Mouse (Mus musculus): ENCODE results near the gene Mrpl21. TPM values are rescaled to one million over a fixed set of nuclear protein-coding genes. Genes with fewer than 3 reads are reported as not detected.

Gene Mrpl21
- polyA plus RNA-seq, 2 experiments, result 68.8 to 124 TPM

GRCm38 (mm10) chr19:3268218-3268980 is 14.3 kb upstream of the Mrpl21 start:
- no peak for ATAC-seq (ENCODE audit: low FRiP score, low read depth)
- Histone ChIP-seq H3K4me1 (ENCODE audit: control insufficient read depth, insufficient read depth, low read length) (no peaks in the 10 kb centered on the region), H3K36me3 (ENCODE audit: control insufficient read depth, insufficient read depth, low read length) (peaks cover 96% of the 10 kb centered on the region), H3K9me3 (ENCODE audit: control insufficient read depth, low read length) (no peaks in the 10 kb centered on the region), H3K9ac (ENCODE audit: low read depth, low read length, severe bottlenecking) (no peak overlapping the region), H3K27me3 (ENCODE audit: control insufficient read depth, insufficient read depth, low read length) (no peaks in the 10 kb centered on the region), H3K4me2 (replicated peaks; ENCODE audit: low read depth, low read length, severe bottlenecking) (no peak overlapping the region), H3K27ac (replicated peaks; ENCODE audit: low read depth, low read length) (no peak overlapping the region), H3K4me3 (replicated peaks; ENCODE audit: low read length) (no peak overlapping the region)
- 93% methylated on average over 17 of the region's 17 CpGs for WGBS
- DNase-seq (ENCODE audit: low spot score), result peak; percentile 1
- TF ChIP-seq POLR2A (IDR thresholded peaks at IDR 0.05; ENCODE audit: borderline replicate concordance, extremely low read depth, insufficient read depth, insufficient read length), result no peak

GRCm38 (mm10) chr19:3269279-3269678 is 13.4 kb upstream of the Mrpl21 start:
- Histone ChIP-seq H3K4me1 (ENCODE audit: control insufficient read depth, insufficient read depth, low read length) (no peaks in the 10 kb centered on the region), H3K27me3 (ENCODE audit: control insufficient read depth, insufficient read depth, low read length) (no peaks in the 10 kb centered on the region), H3K27ac (replicated peaks; ENCODE audit: low read depth, low read length) (no peak overlapping the region), H3K4me2 (replicated peaks; ENCODE audit: low read depth, low read length, severe bottlenecking) (no peak overlapping the region), H3K9ac (ENCODE audit: low read depth, low read length, severe bottlenecking) (no peak overlapping the region), H3K4me3 (replicated peaks; ENCODE audit: low read length) (no peak overlapping the region), H3K36me3 (ENCODE audit: control insufficient read depth, insufficient read depth, low read length) (peaks cover 96% of the 10 kb centered on the region), H3K9me3 (ENCODE audit: control insufficient read depth, low read length) (no peaks in the 10 kb centered on the region)
- WGBS, result 95% methylated on average over 8 of the region's 9 CpGs
- ATAC-seq (ENCODE audit: low FRiP score, low read depth), result no peak
- TF ChIP-seq POLR2A (IDR thresholded peaks at IDR 0.05; ENCODE audit: borderline replicate concordance, extremely low read depth, insufficient read depth, insufficient read length), result no peak
- DNase-seq (ENCODE audit: low spot score), result peak; percentile 0

- Histone ChIP-seq H3K36me3 (ENCODE audit: control insufficient read depth, insufficient read depth, low read length) (peaks cover 96% of the 10 kb centered on the region), H3K4me1 (ENCODE audit: control insufficient read depth, insufficient read depth, low read length) (no peaks in the 10 kb centered on the region), H3K9me3 (ENCODE audit: control insufficient read depth, low read length) (no peaks in the 10 kb centered on the region), H3K9ac (ENCODE audit: low read depth, low read length, severe bottlenecking) (no peak overlapping the region), H3K4me3 (replicated peaks; ENCODE audit: low read length) (no peak overlapping the region), H3K4me2 (replicated peaks; ENCODE audit: low read depth, low read length, severe bottlenecking) (no peak overlapping the region), H3K27ac (replicated peaks; ENCODE audit: low read depth, low read length) (no peak overlapping the region), H3K27me3 (ENCODE audit: control insufficient read depth, insufficient read depth, low read length) (no peaks in the 10 kb centered on the region)
- DNase-seq (ENCODE audit: low spot score) (peak; percentile 1), ATAC-seq (ENCODE audit: low FRiP score, low read depth) (no peak)
- no peak for TF ChIP-seq POLR2A (IDR thresholded peaks at IDR 0.05; ENCODE audit: borderline replicate concordance, extremely low read depth, insufficient read depth, insufficient read length)
- WGBS, result 97% methylated on average over 6 of the region's 6 CpGs
Measured at GRCm38 (mm10) chr19:3269803-3270202, 12.9 kb upstream of the Mrpl21 start.

- DNase-seq (ENCODE audit: low spot score) (peak; percentile 1), ATAC-seq (ENCODE audit: low FRiP score, low read depth) (no peak)
- WGBS, result 91% methylated on average over 6 of the region's 6 CpGs
- peaks cover 97% of the 10 kb centered on the region for H3K36me3 ChIP-seq (ENCODE audit: control insufficient read depth, insufficient read depth, low read length)
- H3K9ac ChIP-seq (ENCODE audit: low read depth, low read length, severe bottlenecking), result no peak overlapping the region
- no peak overlapping the region for H3K4me2 ChIP-seq (replicated peaks; ENCODE audit: low read depth, low read length, severe bottlenecking)
- H3K4me1 ChIP-seq (ENCODE audit: control insufficient read depth, insufficient read depth, low read length), result no peaks in the 10 kb centered on the region
- H3K27me3 ChIP-seq (ENCODE audit: control insufficient read depth, insufficient read depth, low read length), result no peaks in the 10 kb centered on the region
- no peaks in the 10 kb centered on the region for H3K9me3 ChIP-seq (ENCODE audit: control insufficient read depth, low read length)
- no peak overlapping the region for H3K4me3 ChIP-seq (replicated peaks; ENCODE audit: low read length)
- no peak for TF ChIP-seq POLR2A (IDR thresholded peaks at IDR 0.05; ENCODE audit: borderline replicate concordance, extremely low read depth, insufficient read depth, insufficient read length)
- no peak overlapping the region for H3K27ac ChIP-seq (replicated peaks; ENCODE audit: low read depth, low read length)
Measured at GRCm38 (mm10) chr19:3271366-3271765, 11.3 kb upstream of the Mrpl21 start.

- 93% methylated on average over 9 of the region's 9 CpGs for WGBS
- H3K4me3 ChIP-seq (replicated peaks; ENCODE audit: low read length), result no peak overlapping the region
- H3K27ac ChIP-seq (replicated peaks; ENCODE audit: low read depth, low read length), result no peak overlapping the region
- H3K4me1 ChIP-seq (ENCODE audit: control insufficient read depth, insufficient read depth, low read length), result no peaks in the 10 kb centered on the region
- peaks cover 96% of the 10 kb centered on the region for H3K36me3 ChIP-seq (ENCODE audit: control insufficient read depth, insufficient read depth, low read length)
- H3K9me3 ChIP-seq (ENCODE audit: control insufficient read depth, low read length), result no peaks in the 10 kb centered on the region
- TF ChIP-seq POLR2A (IDR thresholded peaks at IDR 0.05; ENCODE audit: borderline replicate concordance, extremely low read depth, insufficient read depth, insufficient read length), result no peak
- ATAC-seq (ENCODE audit: low FRiP score, low read depth), result no peak
- H3K4me2 ChIP-seq (replicated peaks; ENCODE audit: low read depth, low read length, severe bottlenecking), result no peak overlapping the region
- peak; percentile 1 for DNase-seq (ENCODE audit: low spot score)
- H3K9ac ChIP-seq (ENCODE audit: low read depth, low read length, severe bottlenecking), result no peak overlapping the region
- no peaks in the 10 kb centered on the region for H3K27me3 ChIP-seq (ENCODE audit: control insufficient read depth, insufficient read depth, low read length)
Measured at GRCm38 (mm10) chr19:3273331-3273730, 9.4 kb upstream of the Mrpl21 start.
